Mouse (Mus musculus) liver, embryonic 14.5 days (tissue): ENCODE results near the gene Timm9.

ENCODE experiments used
- CTCF ChIP-seq: IDR thresholded peaks from 2 replicates; pipeline ENCODE4 v1.5.1; 2016; ENCODE audit warnings: antibody characterized with exemption, low read depth, control low read depth
- EP300 ChIP-seq: IDR thresholded peaks from 2 replicates; pipeline ENCODE4 v1.6.1; 2016; ENCODE audit warnings: antibody characterized with exemption, low read depth

- TF ChIP-seq CTCF (no peak), EP300 (no peak)
These were observed 12.3 kb upstream of the Timm9 start for GRCm38 (mm10) chr12:71148801-71149200.
